Mouse (Mus musculus) MEL (cell line): ENCODE results near the gene Cwc22.

Source experiments
- CTCF ChIP-seq, 3 experiments: IDR thresholded peaks in 2 of 3; conservative IDR thresholded peaks in 1 of 3; 2 replicates each; pipeline ENCODE4 v1.5.1; 2011 to 2012; ENCODE audit warnings: low read length in 3 of 3, low read depth in 2 of 3, mild to moderate bottlenecking in 2 of 3, improper control_type of control experiment in 1 of 3, inconsistent platforms in 1 of 3, mixed read lengths in 1 of 3, moderate library complexity in 1 of 3; ENCODE audit not compliant: control insufficient read depth in 1 of 3, insufficient read depth in 1 of 3, poor library complexity in 1 of 3, severe bottlenecking in 1 of 3
- ETS1 ChIP-seq: IDR thresholded peaks from 2 replicates; pipeline ENCODE4 v1.6.1; 2012; ENCODE audit warnings: low read depth, mild to moderate bottlenecking, inconsistent platforms, low read length, improper control_type of control experiment, moderate library complexity
- GABPA ChIP-seq: IDR thresholded peaks from 2 replicates; pipeline ENCODE4 v1.6.1; 2012; ENCODE audit warnings: low read depth, mild to moderate bottlenecking, inconsistent platforms, low read length, improper control_type of control experiment, moderate library complexity
- GATA1 ChIP-seq: IDR thresholded peaks from 2 replicates; pipeline ENCODE4 v1.6.1; 2011; ENCODE audit warnings: low read depth, low read length, improper control_type of control experiment
- MEF2A ChIP-seq: IDR thresholded peaks from 2 replicates; pipeline ENCODE4 v1.6.1; 2014; ENCODE audit warnings: low read depth, mild to moderate bottlenecking, inconsistent platforms, low read length, improper control_type of control experiment; ENCODE audit not compliant: poor library complexity, insufficient replicate concordance, severe bottlenecking; ENCODE audit errors: extremely low read depth
- POLR2A ChIP-seq, 2 experiments: IDR thresholded peaks; 2 replicates each; pipeline ENCODE4 v1.6.1; 2011 to 2012; ENCODE audit warnings: low read length in 2 of 2, mild to moderate bottlenecking in 2 of 2, control low read depth in 1 of 2, improper control_type of control experiment in 1 of 2, low read depth in 1 of 2, moderate library complexity in 1 of 2; ENCODE audit not compliant: control insufficient read depth in 1 of 2, insufficient read depth in 1 of 2, poor library complexity in 1 of 2
- POLR2AphosphoS5 ChIP-seq: IDR thresholded peaks from 2 replicates; pipeline ENCODE4 v1.6.1; 2012; ENCODE audit warnings: low read depth, borderline replicate concordance, mild to moderate bottlenecking, inconsistent platforms, low read length, moderate library complexity, mixed read lengths
- RCOR1 ChIP-seq: IDR thresholded peaks from 2 replicates; pipeline ENCODE4 v1.6.1; 2012; ENCODE audit warnings: low read depth, mild to moderate bottlenecking, inconsistent platforms, low read length, improper control_type of control experiment
- TCF12 ChIP-seq: IDR thresholded peaks from 2 replicates; pipeline ENCODE4 v1.6.1; 2014; ENCODE audit warnings: low read depth, mild to moderate bottlenecking, inconsistent platforms, low read length, improper control_type of control experiment, moderate library complexity
- ZC3H11A ChIP-seq: IDR thresholded peaks from 2 replicates; pipeline ENCODE4 v1.6.1; 2012; ENCODE audit warnings: low read depth, mild to moderate bottlenecking, inconsistent platforms, low read length, improper control_type of control experiment

DNA sequence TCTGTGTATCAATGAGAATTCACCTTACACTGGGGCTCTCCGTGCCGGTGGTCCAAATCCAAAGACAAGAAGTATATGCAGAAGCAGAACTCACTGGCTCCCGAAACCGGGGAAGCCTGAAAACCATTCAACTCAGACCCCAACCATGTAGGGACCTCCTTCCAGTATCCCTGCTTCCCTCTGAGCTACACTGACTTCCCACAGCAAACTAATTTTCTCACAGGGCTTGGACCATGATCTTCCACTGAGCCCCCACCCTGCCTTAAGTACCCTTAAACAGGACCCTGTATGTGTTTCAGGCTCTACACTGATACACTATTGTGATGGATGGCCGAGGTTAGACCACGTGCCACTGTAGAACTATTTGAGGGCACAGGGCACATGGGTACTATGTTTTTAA lies 56.2 kb downstream of the Cwc22 start:
- no peak for TF ChIP-seq TCF12
- TF ChIP-seq GATA1 = no peak
- TF ChIP-seq CTCF (IDR thresholded peaks at IDR 0.05 in 2 of 3, conservative IDR thresholded peaks at IDR 0.05 in 1 of 3; ENCODE audit: control insufficient read depth in 1 of 3, insufficient read depth in 1 of 3, low read depth in 2 of 3, low read length in 3 of 3, poor library complexity in 1 of 3, severe bottlenecking in 1 of 3) = no peak
- no peak for TF ChIP-seq POLR2AphosphoS5
- no peak for TF ChIP-seq POLR2A (IDR thresholded peaks at IDR 0.05; ENCODE audit: control insufficient read depth in 1 of 2, insufficient read depth in 1 of 2, low read depth in 1 of 2, low read length in 2 of 2, poor library complexity in 1 of 2)
- no peak for TF ChIP-seq ETS1
- no peak for TF ChIP-seq MEF2A
- no peak for TF ChIP-seq GABPA
- TF ChIP-seq ZC3H11A = no peak
- no peak for TF ChIP-seq RCOR1
